Mouse (Mus musculus) lung, embryonic 15.5 days (tissue): ENCODE measurements at regions not wholly inside any gene's neighbourhood (a gene's known extent, or its start where the extent isn't known, plus 50 kb on each side); places are given as distances from the start of the nearest gene placed in this dataset.
A peak's percentile ranks its signal among the peaks of the same experiment; 100 is the strongest.

Experiments
- ATAC-seq: fragments of 200-750 bp; cut with Nextera tagmentation; 2 replicates; pipeline ENCODE4 v1.8.0; 2017; ENCODE audit warnings: moderate number of reproducible peaks, borderline replicate concordance; ENCODE audit not compliant: low FRiP score, low TSS enrichment; ENCODE audit errors: extremely low read depth
- H3K27ac ChIP-seq: fragments of 300-500 bp; sonication (generic); 2 replicates; pipeline ENCODE4 v1.5.1; 2015; ENCODE audit warnings: moderate library complexity, mild to moderate bottlenecking, inconsistent platforms
- H3K27me3 ChIP-seq: fragments of 300-500 bp; sonication (generic); 2 replicates; pipeline ENCODE4 v1.6.1; 2015; ENCODE audit warnings: inconsistent platforms
- H3K36me3 ChIP-seq: fragments of 300-500 bp; sonication (generic); 2 replicates; pipeline ENCODE4 v1.6.1; 2015; ENCODE audit warnings: inconsistent platforms
- H3K4me1 ChIP-seq: fragments of 300-500 bp; sonication (generic); 2 replicates; pipeline ENCODE4 v1.6.1; 2015; ENCODE audit warnings: inconsistent platforms
- H3K4me2 ChIP-seq: fragments of 300-500 bp; sonication (generic); 2 replicates; pipeline ENCODE4 v1.6.1; 2015; ENCODE audit warnings: inconsistent platforms, mild to moderate bottlenecking, moderate library complexity
- H3K4me3 ChIP-seq: fragments of 300-500 bp; sonication (generic); 2 replicates; pipeline ENCODE4 v1.5.1; 2015; ENCODE audit warnings: mild to moderate bottlenecking, inconsistent platforms
- H3K9ac ChIP-seq: fragments of 300-500 bp; sonication (generic); 2 replicates; pipeline ENCODE4 v1.6.1; 2015; ENCODE audit warnings: inconsistent platforms
- H3K9me3 ChIP-seq: fragments of 300-500 bp; sonication (generic); 2 replicates; pipeline ENCODE4 v1.6.1; 2016; ENCODE audit warnings: inconsistent platforms
- WGBS: fragments of 180-500 bp; shearing (Covaris S2); methylation state at CpG from one replicate; pipeline ENCODE4 v1.1.7; 2015; 5-methylcytosine and 5-hydroxymethylcytosine counted together

DNA sequence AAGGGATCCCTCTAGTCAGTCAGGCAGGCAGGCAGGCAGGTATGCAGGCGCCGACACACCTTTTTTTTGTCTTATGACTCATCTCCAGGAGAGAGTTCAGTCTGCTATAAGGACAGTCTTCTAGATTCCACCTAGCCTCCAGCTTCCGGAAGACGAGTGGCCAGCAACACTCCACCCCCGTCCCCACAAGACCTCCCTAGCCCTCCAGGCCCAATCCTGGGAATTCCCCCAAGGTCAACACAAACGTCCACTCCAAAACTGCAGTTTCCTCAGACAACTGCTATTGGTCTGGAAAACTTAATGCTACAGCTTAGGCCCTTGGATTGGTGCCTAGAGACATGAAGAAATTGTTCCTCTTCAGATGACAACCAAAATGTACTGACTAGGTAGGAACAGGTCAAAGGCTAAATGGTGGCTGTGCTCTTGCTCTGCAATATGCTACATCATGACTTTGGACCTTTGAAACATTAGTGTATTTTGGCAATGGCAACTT lies 233.3 kb upstream of the Ankrd55 start:
- H3K9me3 ChIP-seq = no peaks in the 10 kb centered on the region
- no peak overlapping the region for H3K4me3 ChIP-seq
- H3K27ac ChIP-seq = no peak overlapping the region
- 66% methylated on average over 6 of the region's 6 CpGs for WGBS
- H3K27me3 ChIP-seq = no peaks in the 10 kb centered on the region
- H3K4me2 ChIP-seq = no peak overlapping the region
- H3K36me3 ChIP-seq = no peaks in the 10 kb centered on the region
- ATAC-seq = no peak
- H3K9ac ChIP-seq = no peak overlapping the region
- H3K4me1 ChIP-seq = peaks cover 10% of the 10 kb centered on the region

DNA sequence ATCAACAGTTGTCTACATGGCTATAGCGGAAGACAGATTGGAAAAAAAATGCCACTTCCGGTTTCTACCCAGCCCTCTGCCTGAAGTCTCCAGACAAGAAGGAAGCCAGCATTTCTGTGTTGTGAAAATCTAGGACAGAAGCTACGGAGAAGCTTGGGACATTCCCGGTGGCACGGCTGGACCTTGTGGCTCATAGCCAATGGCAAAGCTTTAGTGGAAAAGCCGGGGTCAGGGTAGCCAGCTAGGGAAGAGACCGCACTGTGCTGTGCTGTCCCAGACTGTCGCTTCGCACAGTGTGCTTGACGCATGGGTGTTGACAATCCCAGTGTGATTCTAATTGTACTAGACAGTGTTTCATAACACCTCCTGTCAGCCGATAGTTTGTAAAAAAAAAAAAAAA lies 230.0 kb upstream of the Ankrd55 start:
- H3K27ac ChIP-seq = peak overlapping the region; percentile 7; the same call in 1 of the 2 replicates
- H3K9me3 ChIP-seq = no peaks in the 10 kb centered on the region
- ATAC-seq = peak; percentile 55; the same call in 1 of the 2 replicates
- H3K36me3 ChIP-seq = no peaks in the 10 kb centered on the region
- 38% methylated on average over 11 of the region's 11 CpGs for WGBS
- no peaks in the 10 kb centered on the region for H3K27me3 ChIP-seq
- H3K9ac ChIP-seq = no peak overlapping the region
- H3K4me3 ChIP-seq = no peak overlapping the region
- H3K4me1 ChIP-seq = peaks cover 10% of the 10 kb centered on the region
- H3K4me2 ChIP-seq = no peak overlapping the region

DNA sequence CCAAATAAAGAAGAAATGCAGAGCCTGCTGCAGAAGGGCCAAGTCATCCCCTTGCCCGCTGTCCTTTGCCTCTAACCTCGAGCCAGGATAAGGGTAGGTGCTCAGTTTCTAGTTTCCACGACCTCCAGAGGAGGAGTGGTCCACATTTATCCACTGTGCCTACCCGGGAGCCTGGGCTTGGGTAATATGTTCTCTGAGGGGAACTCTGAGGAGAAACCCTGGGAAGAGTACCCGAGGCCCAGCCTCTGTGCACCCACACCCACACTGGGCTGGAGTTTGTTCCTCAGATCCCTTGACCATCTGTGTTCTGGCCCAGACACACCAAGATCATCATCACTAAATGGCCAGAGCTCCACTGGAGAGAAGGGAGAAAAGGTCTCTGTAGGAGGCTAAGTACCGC lies 229.5 kb upstream of the Ankrd55 start:
- H3K9me3 ChIP-seq = no peaks in the 10 kb centered on the region
- no peak for ATAC-seq
- H3K4me1 ChIP-seq = peaks cover 15% of the 10 kb centered on the region
- H3K4me2 ChIP-seq = no peak overlapping the region
- H3K27ac ChIP-seq = no peak overlapping the region
- WGBS = 80% methylated on average over 6 of the region's 6 CpGs
- H3K36me3 ChIP-seq = no peaks in the 10 kb centered on the region
- H3K4me3 ChIP-seq = no peak overlapping the region
- no peak overlapping the region for H3K9ac ChIP-seq
- H3K27me3 ChIP-seq = no peaks in the 10 kb centered on the region

DNA sequence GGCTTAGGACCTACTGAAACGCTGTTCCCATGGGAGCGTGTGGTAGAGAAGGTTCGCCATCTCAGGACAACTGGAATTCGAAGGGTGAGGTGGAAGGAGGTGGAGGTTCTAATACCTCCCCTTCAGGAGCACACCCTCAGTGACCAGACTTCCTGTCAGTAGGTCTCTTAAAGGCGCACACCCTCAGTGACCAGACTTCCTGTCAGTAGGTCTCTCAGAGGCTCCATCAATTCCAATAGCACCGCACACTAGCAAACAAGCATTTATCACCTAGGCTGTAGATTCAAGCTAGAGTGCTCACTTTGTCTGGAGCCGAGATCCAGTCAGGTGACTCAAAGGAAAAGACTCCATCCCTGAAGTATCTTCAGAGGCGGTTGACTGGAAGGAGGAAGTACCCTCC lies 226.2 kb upstream of the Ankrd55 start:
- H3K4me3 ChIP-seq = no peak overlapping the region
- no peak overlapping the region for H3K9ac ChIP-seq
- H3K27me3 ChIP-seq = no peaks in the 10 kb centered on the region
- H3K4me2 ChIP-seq = no peak overlapping the region
- no peaks in the 10 kb centered on the region for H3K36me3 ChIP-seq
- H3K27ac ChIP-seq = no peak overlapping the region
- WGBS = 83% methylated on average over 8 of the region's 8 CpGs
- peaks cover 21% of the 10 kb centered on the region for H3K4me1 ChIP-seq
- no peaks in the 10 kb centered on the region for H3K9me3 ChIP-seq
- no peak for ATAC-seq

DNA sequence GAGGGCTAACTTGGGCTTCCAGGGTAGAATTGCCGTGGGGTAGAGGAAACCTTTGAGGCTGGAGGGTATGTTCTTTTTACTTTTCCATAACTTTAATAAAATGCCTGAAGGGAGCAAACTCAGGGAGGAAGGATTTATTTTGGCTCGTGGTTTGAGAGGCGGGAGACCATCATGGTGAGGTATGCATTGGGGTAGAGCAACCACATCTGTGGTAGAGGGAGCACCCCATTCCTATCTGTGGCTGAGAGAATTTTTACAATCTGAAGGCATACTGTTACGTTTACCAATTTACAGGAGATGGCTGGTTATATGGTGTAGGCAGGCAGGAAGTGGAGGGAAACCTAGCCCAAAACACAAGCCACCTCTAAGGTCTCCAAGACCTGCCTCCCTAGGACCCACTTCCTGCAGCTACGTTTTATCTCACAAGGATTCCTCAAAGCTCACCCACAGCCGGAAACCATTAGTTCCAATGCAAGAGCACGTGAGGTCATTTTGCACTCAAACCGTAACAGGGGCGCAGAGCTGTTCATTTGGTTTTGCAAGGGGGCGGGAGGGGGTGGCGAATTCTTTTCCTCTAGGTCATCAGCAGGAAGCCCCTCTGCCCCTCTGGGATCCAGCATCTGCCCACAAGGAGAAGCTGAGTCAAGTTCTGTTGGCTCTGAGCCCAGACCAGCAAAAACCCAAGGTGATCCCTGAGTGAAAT lies 224.7 kb upstream of the Ankrd55 start:
- no peaks in the 10 kb centered on the region for H3K27me3 ChIP-seq
- no peak overlapping the region for H3K9ac ChIP-seq
- no peak overlapping the region for H3K27ac ChIP-seq
- H3K4me3 ChIP-seq = no peak overlapping the region
- ATAC-seq = no peak
- H3K9me3 ChIP-seq = no peaks in the 10 kb centered on the region
- WGBS = 43% methylated on average over 11 of the region's 11 CpGs
- peaks cover 17% of the 10 kb centered on the region for H3K4me1 ChIP-seq
- no peak overlapping the region for H3K4me2 ChIP-seq
- no peaks in the 10 kb centered on the region for H3K36me3 ChIP-seq

DNA sequence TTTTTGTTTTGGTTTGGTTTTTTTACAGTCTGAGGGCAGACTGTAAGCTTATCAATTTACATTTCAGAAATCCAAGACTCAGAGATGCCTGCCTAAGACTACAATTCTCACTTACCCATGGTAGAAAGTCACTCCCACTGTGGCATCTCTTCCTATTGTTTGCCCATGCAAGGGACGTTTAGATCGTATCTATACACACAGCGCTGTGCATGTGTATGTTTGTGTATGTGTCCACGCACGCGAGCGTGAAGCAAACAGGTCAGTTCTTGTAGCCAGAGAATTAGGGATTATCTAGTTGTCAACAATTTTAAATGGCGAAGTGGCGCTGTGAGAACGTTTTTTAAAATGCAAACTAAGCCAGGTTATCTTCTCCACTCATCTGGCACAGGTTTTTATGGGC lies 223.6 kb upstream of the Ankrd55 start:
- H3K9ac ChIP-seq = no peak overlapping the region
- H3K36me3 ChIP-seq = no peaks in the 10 kb centered on the region
- H3K27me3 ChIP-seq = no peaks in the 10 kb centered on the region
- no peak for ATAC-seq
- H3K4me3 ChIP-seq = no peak overlapping the region
- H3K9me3 ChIP-seq = no peaks in the 10 kb centered on the region
- H3K27ac ChIP-seq = no peak overlapping the region
- 83% methylated on average over 10 of the region's 10 CpGs for WGBS
- no peak overlapping the region for H3K4me2 ChIP-seq
- peaks cover 17% of the 10 kb centered on the region for H3K4me1 ChIP-seq

DNA sequence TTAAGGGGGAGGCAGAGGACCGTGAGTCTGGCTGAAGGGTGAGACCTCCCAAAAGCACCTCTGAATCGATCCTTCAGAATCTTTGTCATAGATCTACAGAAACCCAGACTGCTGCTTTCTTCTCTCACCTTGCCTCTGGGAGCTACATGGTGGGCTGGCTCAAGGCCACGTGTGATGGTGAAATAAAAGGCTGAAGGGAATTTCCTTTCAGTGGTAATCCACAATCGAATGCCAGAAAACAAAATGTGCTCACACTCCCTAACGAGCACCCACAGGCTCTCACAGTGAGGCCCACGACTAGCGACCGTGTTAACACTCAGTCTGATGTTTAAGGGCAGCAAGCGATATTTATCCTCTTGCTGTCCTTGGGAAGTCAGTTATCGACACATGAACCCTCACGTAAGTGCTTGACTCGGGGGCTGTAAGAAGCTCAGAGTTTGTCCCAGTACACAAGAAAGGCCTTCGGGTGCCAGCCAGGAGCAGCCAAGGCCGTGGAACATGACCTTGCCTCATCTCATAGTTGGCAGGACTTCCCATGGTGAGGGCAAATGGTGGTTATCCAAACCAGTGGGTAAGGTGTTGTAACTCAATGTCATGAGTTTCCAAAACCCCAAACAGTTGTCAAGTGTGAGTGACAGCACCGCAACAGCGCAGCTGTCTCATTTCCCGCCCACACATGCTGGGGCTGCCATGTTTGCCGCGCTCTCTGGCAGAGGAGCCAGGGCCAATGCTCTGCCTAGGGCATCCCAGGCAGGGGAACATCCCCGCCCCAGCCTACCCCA lies 221.0 kb upstream of the Ankrd55 start:
- H3K4me3 ChIP-seq = no peak overlapping the region
- H3K27me3 ChIP-seq = no peaks in the 10 kb centered on the region
- H3K27ac ChIP-seq = no peak overlapping the region
- H3K9me3 ChIP-seq = no peaks in the 10 kb centered on the region
- WGBS = 71% methylated on average over 20 of the region's 20 CpGs
- H3K9ac ChIP-seq = no peak overlapping the region
- H3K4me2 ChIP-seq = no peak overlapping the region
- ATAC-seq = no peak
- peaks cover 17% of the 10 kb centered on the region for H3K4me1 ChIP-seq
- no peaks in the 10 kb centered on the region for H3K36me3 ChIP-seq

DNA sequence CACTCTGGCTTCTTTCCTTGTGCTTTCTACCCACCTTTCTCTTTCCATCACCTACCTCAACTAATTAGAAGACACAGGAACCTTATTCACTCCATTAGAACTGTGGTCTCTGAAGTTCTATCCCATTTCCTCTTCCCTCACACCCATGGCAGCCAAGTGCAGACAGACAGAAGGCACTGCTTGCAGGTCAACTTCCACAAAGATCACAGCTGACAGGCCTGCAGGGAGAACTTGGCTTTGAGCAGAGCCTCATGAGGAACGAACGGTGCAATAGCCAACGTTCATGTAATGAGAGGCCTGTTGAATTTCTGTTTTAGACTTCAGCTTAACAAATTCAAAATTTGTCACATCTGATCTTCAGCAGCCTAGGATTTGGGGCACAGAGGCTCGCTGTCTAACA lies 217.5 kb upstream of the Ankrd55 start:
- peaks cover 9% of the 10 kb centered on the region; the same call in 1 of the 2 replicates for H3K4me1 ChIP-seq
- H3K36me3 ChIP-seq = no peaks in the 10 kb centered on the region
- WGBS = 84% methylated on average over 4 of the region's 4 CpGs
- no peak overlapping the region for H3K4me3 ChIP-seq
- no peak for ATAC-seq
- H3K9ac ChIP-seq = no peak overlapping the region
- H3K9me3 ChIP-seq = no peaks in the 10 kb centered on the region
- no peak overlapping the region for H3K27ac ChIP-seq
- H3K27me3 ChIP-seq = no peaks in the 10 kb centered on the region
- H3K4me2 ChIP-seq = no peak overlapping the region

DNA sequence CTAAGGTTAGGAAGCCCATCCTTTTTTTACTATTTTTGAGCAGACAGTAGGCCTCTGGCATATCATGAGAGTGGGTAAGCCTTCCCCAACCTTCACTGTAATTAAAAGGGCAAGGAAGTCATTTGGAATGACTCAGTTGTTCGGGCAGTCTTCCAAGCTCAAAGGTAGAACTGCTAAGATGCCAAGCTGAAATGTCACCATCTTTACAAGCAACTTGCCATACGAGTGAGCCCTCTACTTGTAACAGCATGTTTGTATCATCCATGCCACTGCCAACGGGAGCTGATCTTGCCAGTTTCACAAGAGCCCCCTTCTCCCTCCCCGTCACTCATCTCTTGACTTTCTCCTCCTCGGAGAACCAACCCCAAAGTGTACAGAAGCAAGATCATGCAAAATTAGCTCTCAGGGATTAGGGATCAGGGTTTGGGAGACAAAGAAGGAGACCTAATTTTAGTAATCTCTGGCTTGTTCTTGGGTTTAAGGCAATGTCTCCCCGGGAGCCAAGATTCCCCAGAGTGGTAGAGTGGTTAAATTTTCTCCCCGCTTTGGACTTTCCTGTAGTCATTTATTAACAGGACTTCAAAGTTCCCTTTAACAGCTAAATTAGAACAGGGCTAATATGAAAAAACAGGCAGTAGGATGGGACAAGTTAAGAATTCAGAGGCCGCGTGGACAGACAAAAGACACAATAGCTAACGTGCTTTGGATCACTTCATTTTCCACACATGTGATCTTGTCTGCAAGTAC lies 216.9 kb upstream of the Ankrd55 start:
- no peak overlapping the region for H3K4me3 ChIP-seq
- H3K9me3 ChIP-seq = no peaks in the 10 kb centered on the region
- ATAC-seq = no peak
- H3K27me3 ChIP-seq = no peaks in the 10 kb centered on the region
- no peaks in the 10 kb centered on the region for H3K36me3 ChIP-seq
- WGBS = 66% methylated on average over 10 of the region's 10 CpGs
- H3K4me2 ChIP-seq = no peak overlapping the region
- H3K4me1 ChIP-seq = peaks cover 9% of the 10 kb centered on the region; the same call in 1 of the 2 replicates
- no peak overlapping the region for H3K27ac ChIP-seq
- H3K9ac ChIP-seq = no peak overlapping the region

DNA sequence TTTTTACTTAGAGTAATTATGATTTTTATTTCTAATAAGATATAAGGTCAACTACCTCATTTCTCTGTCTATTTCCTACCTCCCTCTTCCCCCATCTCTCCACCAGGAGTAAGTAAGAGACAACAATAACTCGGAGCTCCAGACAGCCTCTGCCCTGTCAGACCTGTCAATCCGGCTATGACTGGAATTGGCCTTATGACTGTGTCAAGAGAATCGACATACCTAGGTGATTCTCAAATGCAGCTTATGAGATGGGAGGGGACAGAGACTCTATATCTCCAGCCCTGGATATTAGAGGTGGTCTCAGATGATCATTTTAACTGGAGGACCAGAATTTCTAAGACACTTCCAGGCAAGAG lies 216.3 kb upstream of the Ankrd55 start:
- Histone ChIP-seq H3K27me3 (no peaks in the 10 kb centered on the region), H3K27ac (no peak overlapping the region), H3K4me1 (peaks cover 7% of the 10 kb centered on the region; the same call in 1 of the 2 replicates), H3K36me3 (no peaks in the 10 kb centered on the region), H3K9ac (no peak overlapping the region), H3K4me3 (no peak overlapping the region), H3K9me3 (no peaks in the 10 kb centered on the region), H3K4me2 (no peak overlapping the region)
- WGBS = 55% methylated on average over 3 of the region's 3 CpGs
- no peak for ATAC-seq

DNA sequence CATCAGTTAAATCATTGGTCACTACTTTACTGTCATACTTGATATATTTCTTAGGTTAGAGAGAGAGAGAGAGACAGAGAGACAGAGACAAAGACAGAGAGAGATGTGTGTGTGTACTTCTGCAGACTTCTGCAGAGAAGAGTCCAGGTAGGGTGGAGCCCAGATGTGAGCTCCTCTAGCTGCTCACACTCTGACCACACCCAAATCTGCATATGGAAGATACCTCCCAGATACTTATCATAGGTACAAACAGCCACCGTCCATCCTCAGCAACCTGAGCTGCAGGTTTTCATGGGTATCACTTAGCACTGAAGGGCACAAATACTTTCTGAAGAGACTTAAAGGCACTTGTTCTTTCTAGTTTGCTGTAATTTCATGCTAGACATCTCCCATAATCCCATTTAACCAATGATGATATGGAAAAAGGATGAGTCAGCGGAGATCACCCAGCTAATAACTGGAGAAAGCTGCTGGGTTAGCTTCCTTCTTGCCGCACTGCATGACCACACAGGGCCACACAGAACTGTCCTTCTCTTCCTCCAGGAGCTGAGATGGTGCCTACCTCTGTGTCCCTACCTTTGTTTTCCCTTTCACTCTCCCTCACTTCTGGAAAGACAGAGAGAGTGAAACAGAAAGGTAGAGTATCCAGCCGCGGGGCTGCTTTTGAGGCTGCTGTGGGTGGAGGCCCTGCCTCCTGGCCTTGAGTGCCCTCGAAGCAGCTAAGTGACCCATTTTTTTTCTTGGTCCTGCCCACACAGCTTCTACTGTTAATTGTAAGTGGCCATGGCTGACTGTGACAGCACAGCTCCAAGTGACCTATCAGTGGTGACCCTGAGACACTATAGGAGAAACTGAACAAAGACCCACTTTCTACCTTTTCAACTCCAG lies 214.5 kb upstream of the Ankrd55 start:
- 68% methylated on average over 6 of the region's 6 CpGs for WGBS
- H3K4me1 ChIP-seq = no peaks in the 10 kb centered on the region
- no peak for ATAC-seq
- no peak overlapping the region for H3K27ac ChIP-seq
- no peak overlapping the region for H3K4me3 ChIP-seq
- H3K36me3 ChIP-seq = no peaks in the 10 kb centered on the region
- no peaks in the 10 kb centered on the region for H3K27me3 ChIP-seq
- no peak overlapping the region for H3K4me2 ChIP-seq
- no peak overlapping the region for H3K9ac ChIP-seq
- no peaks in the 10 kb centered on the region for H3K9me3 ChIP-seq
